Mouse (Mus musculus): ENCODE measurements around the gene Fcrl1.
A peak's percentile ranks its signal among the peaks of the same experiment; 100 is the strongest.
"Not testable (repeated sequence)": the region's sequence is repeated elsewhere in the genome, so short reads cannot be mapped to it uniquely, and the experiment has no call there.

Fcrl1 gene

DNA sequence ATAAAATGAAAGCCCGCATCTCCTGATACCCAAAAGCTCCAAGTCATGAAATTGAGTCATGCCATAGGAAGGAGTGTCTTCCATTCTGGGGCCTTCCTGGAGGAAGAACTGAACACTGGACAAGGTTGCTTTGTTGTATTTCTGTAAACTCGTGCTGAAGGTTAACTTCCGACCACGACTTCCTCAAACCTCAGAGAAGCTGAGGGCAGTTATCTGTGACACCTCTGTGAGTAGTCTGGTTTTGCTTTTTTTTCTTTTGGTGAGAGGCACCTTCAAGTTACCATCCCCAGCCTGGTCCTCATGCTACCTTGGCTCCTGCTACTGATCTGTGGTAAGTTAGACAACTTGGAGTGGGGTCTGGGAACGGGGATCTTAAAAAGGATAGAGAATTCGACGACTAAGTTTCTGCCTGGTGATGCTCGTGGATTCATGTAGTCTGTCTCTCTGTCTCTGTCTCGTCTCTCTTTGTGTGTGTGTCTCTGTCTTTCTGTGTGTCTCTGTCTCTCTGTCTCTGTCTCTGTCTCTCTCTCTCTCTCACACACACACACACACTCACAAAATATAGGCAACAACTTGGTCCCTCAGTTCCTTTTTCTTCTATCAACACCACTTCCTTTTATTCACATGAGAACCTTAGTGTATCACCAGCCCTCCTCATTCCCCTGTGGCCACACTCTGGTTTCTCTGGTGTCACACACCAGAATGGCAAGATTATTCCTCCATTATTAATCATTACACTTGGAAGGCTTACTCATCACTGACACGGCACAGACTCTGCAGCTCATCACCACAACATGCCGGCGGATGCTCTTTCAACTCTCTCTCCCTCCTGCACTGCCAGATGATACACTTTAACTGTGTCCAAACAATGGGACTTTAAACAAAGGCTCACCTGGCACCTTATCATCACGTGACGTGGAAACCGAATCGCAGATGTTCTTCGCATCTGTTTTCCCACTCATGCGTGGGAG, at the start of gene Fcrl1:
Fcrl1 (plus strand) TSS at position 193 of the 971 bp plus-strand sequence.
- DNase-seq (ENCODE audit: low read depth), result peak; percentile 45

- no peak for DNase-seq (ENCODE audit: low read depth)
Observed at GRCm38 (mm10) chr3:87337899-87338298, 38.3 kb upstream of the Fcrl1 start.

DNA sequence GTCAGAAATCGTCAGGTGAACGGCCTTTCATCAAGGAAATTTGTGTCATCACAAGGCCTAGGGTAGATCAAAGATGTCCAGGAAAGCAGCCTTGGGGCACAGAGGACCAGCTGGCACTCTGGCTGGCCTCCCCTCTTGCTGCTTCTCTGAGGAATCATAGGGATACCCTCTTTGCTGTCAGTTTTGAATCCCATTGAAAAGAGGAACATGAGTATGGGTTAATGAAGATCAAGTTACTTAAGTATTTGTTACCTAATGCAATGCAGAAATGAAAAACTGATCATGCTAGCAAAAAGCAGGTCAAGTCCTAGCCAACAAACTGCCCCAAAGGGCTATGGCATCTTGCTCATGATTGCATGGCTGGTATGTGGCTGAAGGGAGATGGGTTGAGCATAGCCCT, 25.2 kb upstream of the Fcrl1 start:
- not testable (repeated sequence) for DNase-seq (ENCODE audit: low read depth)

DNA sequence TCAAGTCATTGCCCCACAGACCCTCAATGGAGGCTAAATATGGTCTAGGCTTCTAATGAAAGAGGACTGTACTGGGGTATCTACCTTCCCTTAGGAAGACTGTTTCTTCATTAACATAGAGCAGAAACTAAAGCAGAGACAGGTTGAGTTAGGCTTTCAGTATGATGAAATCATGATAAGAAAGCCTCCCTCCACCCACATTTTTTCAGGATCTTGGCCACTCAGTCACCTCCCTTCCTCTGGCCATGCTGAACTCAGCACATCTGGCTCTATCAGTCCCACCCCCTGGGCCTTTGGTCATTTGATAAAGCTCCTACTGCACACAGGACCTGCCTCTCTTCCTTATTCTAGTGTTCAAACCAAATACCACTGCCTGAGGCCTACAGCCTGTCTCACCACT, 18.6 kb upstream of the Fcrl1 start, which contains the start of gene Cd5l:
Cd5l (plus strand) TSS at position 301 of the 400 bp plus-strand sequence.
- no peak for DNase-seq (ENCODE audit: low read depth)

- DNase-seq (ENCODE audit: low read depth), result no peak
Observed at GRCm38 (mm10) chr3:87359215-87359614, 17.0 kb upstream of the Fcrl1 start.

DNA sequence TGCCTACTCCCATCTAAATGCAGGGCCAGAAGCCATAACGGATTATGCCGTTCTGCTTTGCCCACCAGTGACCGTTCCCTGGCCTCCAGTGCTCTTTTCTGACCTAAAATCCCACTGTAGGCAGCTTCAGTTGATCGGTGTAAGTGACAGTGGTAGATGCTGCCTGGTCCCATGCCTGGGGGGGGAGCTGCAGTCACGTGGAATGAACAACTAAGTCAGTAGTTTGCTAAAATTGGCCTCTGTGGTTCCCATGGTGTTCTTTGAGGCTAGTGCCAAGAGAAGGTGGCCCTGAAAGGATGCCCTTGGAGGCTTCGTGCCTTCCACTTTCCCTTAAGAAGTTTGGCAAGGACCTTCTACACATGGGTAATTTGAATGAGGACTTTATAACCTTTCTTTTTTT, 15.7 kb upstream of the Fcrl1 start:
- DNase-seq (ENCODE audit: low read depth), result no peak

- DNase-seq (ENCODE audit: low read depth), result no peak
Observed at GRCm38 (mm10) chr3:87365691-87366090, 10.5 kb upstream of the Fcrl1 start.

GRCm38 (mm10) chr3:87367511-87367910, 8.7 kb upstream of the Fcrl1 start:
- DNase-seq (ENCODE audit: low read depth), result no peak

DNA sequence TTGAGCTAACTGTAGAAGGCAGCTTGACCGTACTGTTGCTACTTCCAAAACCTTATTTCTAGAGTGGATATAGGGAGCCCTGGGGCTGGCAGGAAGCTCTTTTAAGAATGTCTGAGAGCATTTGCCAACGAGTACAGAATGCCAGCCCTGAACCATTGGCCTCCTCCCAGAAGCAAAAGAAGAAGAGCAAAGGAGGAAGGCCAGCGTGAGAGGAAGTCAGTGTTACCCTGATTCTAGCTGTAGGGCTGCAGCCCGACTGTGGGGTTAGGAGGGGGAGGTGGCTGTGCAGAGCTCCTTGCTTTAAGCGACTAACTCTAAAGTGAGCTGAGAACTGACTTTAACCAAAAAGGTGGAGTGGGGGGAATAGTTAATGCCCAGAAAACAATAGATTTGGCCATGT, 7.0 kb upstream of the Fcrl1 start:
- DNase-seq (ENCODE audit: low read depth), result no peak

GRCm38 (mm10) chr3:87377228-87377627, 1.0 kb downstream of the Fcrl1 start:
- DNase-seq (ENCODE audit: low read depth), result no peak

DNA sequence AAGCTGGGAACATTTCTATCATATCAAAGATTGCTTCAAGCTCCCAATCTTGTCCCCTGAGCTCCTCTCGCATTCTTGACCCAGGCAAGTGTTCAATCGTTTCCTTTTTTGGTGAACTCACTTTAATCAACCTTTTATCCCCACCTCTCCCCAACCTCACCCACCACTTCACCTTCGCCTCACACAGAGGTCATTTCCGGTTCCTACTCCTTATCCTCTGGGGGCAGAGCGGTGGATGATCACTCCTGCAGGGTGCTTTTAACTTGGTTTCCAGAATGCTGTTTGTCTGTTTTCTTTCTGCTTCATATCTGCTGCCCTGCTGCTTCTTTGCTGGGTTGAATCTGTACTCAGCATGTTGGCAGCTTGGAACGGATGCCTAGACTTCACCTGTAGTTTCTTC, 1.5 kb downstream of the Fcrl1 start:
- peak; percentile 36 for DNase-seq (ENCODE audit: low read depth)

GRCm38 (mm10) chr3:87379641-87380315, 3.6 kb downstream of the Fcrl1 start:
- not testable (repeated sequence) for DNase-seq (ENCODE audit: low read depth)

DNA sequence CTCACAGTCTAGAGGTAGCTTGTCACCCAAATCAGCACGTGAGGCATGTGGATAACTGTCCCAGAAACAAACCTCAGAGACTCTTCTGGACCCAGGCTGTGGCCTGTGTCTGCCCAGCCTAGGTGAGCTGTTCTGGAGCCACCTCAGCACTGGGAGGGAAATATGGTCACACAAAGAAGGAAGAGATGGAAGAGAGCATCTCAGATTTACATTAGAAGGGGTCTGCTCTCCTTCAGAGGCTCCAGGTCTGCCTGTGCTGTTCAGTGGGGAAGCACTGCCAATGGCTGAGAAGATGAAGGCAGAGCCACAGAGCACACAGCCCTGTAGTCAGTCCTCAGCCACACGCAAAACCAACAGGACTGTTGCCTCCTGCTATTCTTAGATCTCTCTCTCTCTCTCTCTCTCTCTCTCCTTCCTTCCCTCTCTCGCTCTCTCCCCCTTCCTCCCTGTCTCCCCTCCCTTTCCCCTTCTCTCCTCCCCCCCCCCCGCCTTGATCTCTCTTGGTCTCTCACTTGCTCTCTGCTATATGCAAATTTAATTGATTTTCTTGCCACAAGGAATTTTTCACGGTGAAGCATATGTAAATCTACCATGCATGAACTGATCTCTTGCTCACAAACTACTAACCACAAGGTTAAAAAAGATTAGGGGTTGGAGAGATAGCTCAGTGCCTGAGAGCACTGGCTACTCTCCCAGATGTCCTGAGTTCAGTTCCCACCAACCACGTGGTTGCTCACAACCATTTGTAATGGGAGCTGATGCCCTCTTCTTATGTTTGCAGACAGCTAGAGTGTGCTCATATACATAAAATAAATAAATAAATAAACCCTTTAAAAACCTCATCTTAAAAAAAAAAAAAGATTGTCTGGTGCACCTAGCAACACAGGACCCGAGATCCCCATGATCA, 5.9 kb downstream of the Fcrl1 start:
- DNase-seq (ENCODE audit: low read depth), result no peak

- peak; percentile 12 for DNase-seq (ENCODE audit: low read depth)
Observed at GRCm38 (mm10) chr3:87383308-87383707, 7.1 kb downstream of the Fcrl1 start.

DNA sequence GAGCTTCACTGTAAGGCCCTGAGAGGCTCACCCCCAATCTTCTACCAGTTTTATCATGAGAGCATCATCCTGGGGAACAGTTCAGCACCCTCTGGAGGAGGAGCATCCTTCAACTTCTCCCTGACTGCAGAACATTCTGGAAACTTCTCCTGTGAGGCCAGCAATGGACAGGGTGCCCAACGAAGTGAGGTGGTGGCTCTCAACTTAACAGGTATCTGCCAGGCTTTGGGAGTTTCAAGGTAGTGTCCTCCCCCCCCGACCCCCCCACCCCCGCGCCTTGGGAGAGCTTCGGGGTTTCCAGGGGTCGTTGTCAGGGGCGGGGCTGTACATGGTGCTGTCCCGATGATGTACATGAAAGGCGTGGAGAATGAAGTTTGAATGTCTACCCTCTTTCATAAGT, 8.9 kb downstream of the Fcrl1 start:
- no peak for DNase-seq (ENCODE audit: low read depth)

GRCm38 (mm10) chr3:87390935-87391334, 14.7 kb downstream of the Fcrl1 start:
- DNase-seq (ENCODE audit: low read depth), result no peak

- DNase-seq (ENCODE audit: low read depth), result no peak
Observed at GRCm38 (mm10) chr3:87398809-87399208, 22.6 kb downstream of the Fcrl1 start.

DNA sequence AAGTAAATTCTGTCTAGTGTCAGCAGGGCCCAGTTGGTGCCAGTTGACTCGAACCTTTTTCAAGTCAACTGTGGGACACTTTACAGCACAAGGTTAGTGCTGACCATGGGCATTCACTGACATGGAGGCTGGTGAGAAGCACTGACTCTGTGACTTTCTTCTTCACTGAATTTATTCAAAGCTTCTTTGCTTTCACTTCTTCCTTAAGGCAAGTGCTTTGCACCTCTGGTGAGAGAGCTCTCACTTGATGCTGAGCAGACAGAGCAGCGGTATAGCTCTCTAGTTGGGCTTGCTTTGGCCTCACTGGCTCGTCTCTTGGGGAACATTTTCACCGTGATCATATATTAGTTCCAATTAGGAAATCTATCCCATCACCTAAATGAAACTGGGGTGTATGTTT, 23.7 kb downstream of the Fcrl1 start:
- no peak for DNase-seq (ENCODE audit: low read depth)

GRCm38 (mm10) chr3:87401321-87401720, 25.1 kb downstream of the Fcrl1 start:
- DNase-seq (ENCODE audit: low read depth), result no peak

DNA sequence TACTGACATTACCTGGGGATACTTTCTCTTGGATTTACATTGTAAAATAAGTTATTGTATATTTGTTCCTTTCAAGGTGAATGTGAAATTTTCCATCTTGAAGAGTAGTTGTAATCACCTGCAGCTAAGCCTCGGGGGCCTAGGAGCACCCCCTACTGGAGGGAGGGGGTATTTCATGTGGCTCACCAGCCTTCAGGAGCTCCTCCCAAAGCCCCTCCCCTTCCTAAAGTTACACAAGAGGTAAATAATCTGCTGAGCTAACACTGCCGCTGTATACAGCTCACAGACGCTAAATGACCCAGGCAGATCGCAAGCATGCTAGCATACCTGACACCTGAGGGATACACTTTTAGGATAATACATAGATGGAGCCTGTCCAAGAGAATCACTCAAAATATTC, 32.0 kb downstream of the Fcrl1 start:
- peak; percentile 82 for DNase-seq (ENCODE audit: low read depth)

DNA sequence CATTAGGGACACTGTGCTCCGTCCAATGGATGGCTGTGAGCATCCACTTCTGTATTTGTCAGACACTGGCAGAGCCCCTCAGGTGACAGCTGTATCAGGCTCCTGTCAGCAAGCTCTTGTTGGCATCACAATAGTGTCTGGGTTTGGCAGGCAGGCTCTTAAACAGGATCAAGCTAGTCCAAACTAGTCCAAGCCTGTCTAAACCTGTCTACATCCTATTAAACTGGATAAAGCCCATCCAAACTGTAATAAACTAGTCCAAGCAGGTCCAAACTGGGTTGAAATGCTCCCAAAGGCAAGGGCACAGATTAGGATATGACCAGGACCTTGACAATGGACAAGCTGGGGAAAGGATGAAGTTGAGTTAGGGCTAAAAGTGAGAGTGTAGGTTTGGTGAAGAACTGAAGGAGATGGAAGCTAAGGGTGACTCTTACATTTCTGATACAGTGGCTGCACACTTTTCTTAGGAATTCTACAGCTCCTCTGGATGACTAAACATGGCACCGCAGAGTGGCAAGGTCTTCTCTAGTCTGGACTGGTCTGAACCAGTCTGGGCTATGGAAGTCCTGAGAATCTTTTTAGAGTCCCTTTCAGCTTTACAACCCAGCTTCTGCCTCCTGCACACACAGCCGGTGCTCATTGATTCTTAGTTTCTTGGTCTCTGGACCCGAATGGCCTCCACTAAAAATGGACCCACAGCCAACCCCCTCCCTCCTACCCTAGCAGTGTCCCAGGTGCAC, 33.2 kb downstream of the Fcrl1 start:
- no peak for DNase-seq (ENCODE audit: low read depth)

Data from induced T-regulatory cell, adult 2 months (primary cell).